Mouse (Mus musculus): ENCODE measurements around the gene Zfp385b. TPM values are rescaled to one million over a fixed set of nuclear protein-coding genes. Genes with fewer than 3 reads are reported as not detected.

Zfp385b gene
- total RNA-seq, 2 experiments from 2014 or later = 2.3 TPM; not detected in 1

GRCm38 (mm10) chr2:77610303-77610991 lies 209.0 kb downstream of the Zfp385b start:
- no peak for ATAC-seq (replicated peaks; ENCODE audit: low FRiP score, low TSS enrichment, poor library complexity, severe bottlenecking)

- no peak for ATAC-seq (replicated peaks; ENCODE audit: low FRiP score, low TSS enrichment, poor library complexity, severe bottlenecking)
Observed at GRCm38 (mm10) chr2:77609452-77609851, 210.0 kb downstream of the Zfp385b start.

GRCm38 (mm10) chr2:77608666-77609065 lies 210.8 kb downstream of the Zfp385b start:
- no peak for ATAC-seq (replicated peaks; ENCODE audit: low FRiP score, low TSS enrichment, poor library complexity, severe bottlenecking)

GRCm38 (mm10) chr2:77593461-77593860 lies 226.0 kb downstream of the Zfp385b start:
- ATAC-seq (replicated peaks; ENCODE audit: low FRiP score, low TSS enrichment, poor library complexity, severe bottlenecking) = no peak

- no peak for ATAC-seq (replicated peaks; ENCODE audit: low FRiP score, low TSS enrichment, poor library complexity, severe bottlenecking)
Observed at GRCm38 (mm10) chr2:77592525-77592924, 226.9 kb downstream of the Zfp385b start.

- no peak for ATAC-seq (replicated peaks; ENCODE audit: low FRiP score, low TSS enrichment, poor library complexity, severe bottlenecking)
Observed at GRCm38 (mm10) chr2:77589205-77589901, 230.1 kb downstream of the Zfp385b start.

- no peak for ATAC-seq (replicated peaks; ENCODE audit: low FRiP score, low TSS enrichment, poor library complexity, severe bottlenecking)
Observed at GRCm38 (mm10) chr2:77587387-77587786, 232.1 kb downstream of the Zfp385b start.

- ATAC-seq (replicated peaks; ENCODE audit: low FRiP score, low TSS enrichment, poor library complexity, severe bottlenecking) = no peak
Observed at GRCm38 (mm10) chr2:77586581-77587360, 232.7 kb downstream of the Zfp385b start.

- no peak for ATAC-seq (replicated peaks; ENCODE audit: low FRiP score, low TSS enrichment, poor library complexity, severe bottlenecking)
Observed at GRCm38 (mm10) chr2:77583586-77583985, 235.9 kb downstream of the Zfp385b start.

- no peak for ATAC-seq (replicated peaks; ENCODE audit: low FRiP score, low TSS enrichment, poor library complexity, severe bottlenecking)
Observed at GRCm38 (mm10) chr2:77576571-77576970, 242.9 kb downstream of the Zfp385b start.

- ATAC-seq (replicated peaks; ENCODE audit: low FRiP score, low TSS enrichment, poor library complexity, severe bottlenecking) = no peak
Observed at GRCm38 (mm10) chr2:77567528-77568435, 251.7 kb downstream of the Zfp385b start.

- ATAC-seq (replicated peaks; ENCODE audit: low FRiP score, low TSS enrichment, poor library complexity, severe bottlenecking) = no peak
Observed at GRCm38 (mm10) chr2:77563706-77564105, 255.7 kb downstream of the Zfp385b start.

GRCm38 (mm10) chr2:77561941-77562340 lies 257.5 kb downstream of the Zfp385b start:
- no peak for ATAC-seq (replicated peaks; ENCODE audit: low FRiP score, low TSS enrichment, poor library complexity, severe bottlenecking)

- ATAC-seq (replicated peaks; ENCODE audit: low FRiP score, low TSS enrichment, poor library complexity, severe bottlenecking) = no peak
Observed at GRCm38 (mm10) chr2:77556938-77557337, 262.5 kb downstream of the Zfp385b start.

- ATAC-seq (replicated peaks; ENCODE audit: low FRiP score, low TSS enrichment, poor library complexity, severe bottlenecking) = no peak
Observed at GRCm38 (mm10) chr2:77555980-77556379, 263.5 kb downstream of the Zfp385b start.

GRCm38 (mm10) chr2:77552675-77553074 lies 266.8 kb downstream of the Zfp385b start:
- ATAC-seq (replicated peaks; ENCODE audit: low FRiP score, low TSS enrichment, poor library complexity, severe bottlenecking) = no peak

- no peak for ATAC-seq (replicated peaks; ENCODE audit: low FRiP score, low TSS enrichment, poor library complexity, severe bottlenecking)
Observed at GRCm38 (mm10) chr2:77543388-77543787, 276.1 kb downstream of the Zfp385b start.

- no peak for ATAC-seq (replicated peaks; ENCODE audit: low FRiP score, low TSS enrichment, poor library complexity, severe bottlenecking)
Observed at GRCm38 (mm10) chr2:77542605-77543004, 276.8 kb downstream of the Zfp385b start.

GRCm38 (mm10) chr2:77541681-77542080 lies 277.8 kb downstream of the Zfp385b start:
- ATAC-seq (replicated peaks; ENCODE audit: low FRiP score, low TSS enrichment, poor library complexity, severe bottlenecking) = no peak
